ENCODE assay signal across 8 mouse cellular contexts in genomic region chr11:98928186-98928893, GRCm38 (mm10). TPM values are rescaled to one million over a fixed set of nuclear protein-coding genes. Genes with fewer than 3 reads are reported as not detected.
DNase-seq lines count a peak whose midpoint lies in the region; ATAC-seq and TF ChIP-seq lines count a peak whose summit lies in the region.

No protein-coding gene starts in this region.

- no peak for TF ChIP-seq CTCF in intestine, postnatal 0 days (IDR thresholded peaks at IDR 0.05; ENCODE audit: low read depth)

- peak overlapping the region; percentile 53 for H3K4me3 ChIP-seq in liver, embryonic 11.5 days (ENCODE audit: low read depth, low read length)
- peak overlapping the region; percentile 70 for H3K4me3 ChIP-seq in embryonic facial prominence, embryonic 10.5 days
- H3K4me3 ChIP-seq in intestine, postnatal 0 days (ENCODE audit: low read depth, low read length), result peak overlapping the region; percentile 51
- peak overlapping the region; percentile 62 for H3K4me3 ChIP-seq in midbrain, embryonic 14.5 days (replicated peaks; ENCODE audit: low read depth, low read length)

- peak overlapping the region; percentile 72 for H3K4me2 ChIP-seq in liver, embryonic 11.5 days
- peak overlapping the region; percentile 83 for H3K4me2 ChIP-seq in intestine, postnatal 0 days (replicated peaks; ENCODE audit: low read depth)
- peak overlapping the region; percentile 66 for H3K4me2 ChIP-seq in midbrain, embryonic 14.5 days (ENCODE audit: low read length)

- no peaks in the 10 kb centered on the region for H3K9me3 ChIP-seq in liver, embryonic 11.5 days (ENCODE audit: control insufficient read depth, low read length)
- no peaks in the 10 kb centered on the region for H3K9me3 ChIP-seq in embryonic facial prominence, embryonic 10.5 days
- H3K9me3 ChIP-seq in intestine, postnatal 0 days (ENCODE audit: control insufficient read depth), result no peaks in the 10 kb centered on the region
- H3K9me3 ChIP-seq in midbrain, embryonic 14.5 days (ENCODE audit: control insufficient read depth, low read length), result no peaks in the 10 kb centered on the region

- peaks cover 77% of the 10 kb centered on the region for H3K4me1 ChIP-seq in liver, embryonic 11.5 days (replicated peaks; ENCODE audit: control insufficient read depth, insufficient read depth, low read length)
- H3K4me1 ChIP-seq in embryonic facial prominence, embryonic 10.5 days, result peaks cover 100% of the 10 kb centered on the region
- peaks cover 46% of the 10 kb centered on the region for H3K4me1 ChIP-seq in intestine, postnatal 0 days (replicated peaks; ENCODE audit: control insufficient read depth, insufficient read depth, low read length)
- peaks cover 75% of the 10 kb centered on the region for H3K4me1 ChIP-seq in midbrain, embryonic 14.5 days (ENCODE audit: control insufficient read depth, insufficient read depth, low read length)

- no peak for ATAC-seq in liver, embryonic 11.5 days (replicated peaks; ENCODE audit: low FRiP score)
- ATAC-seq in intestine, postnatal 0 days, result no peak
- ATAC-seq in midbrain, embryonic 14.5 days (ENCODE audit: low FRiP score, low TSS enrichment), result no peak

- no peak for DNase-seq in liver, embryonic 11.5 days (ENCODE audit: low spot score)
- no peak for DNase-seq in liver
- DNase-seq in embryonic facial prominence, embryonic 10.5 days (ENCODE audit: low spot score), result no peak
- DNase-seq in midbrain, embryonic 14.5 days, result peak; percentile 13
- DNase-seq in urinary bladder, adult 2 months (ENCODE audit: low spot score), result no peak
- DNase-seq in adrenal gland, adult 8-10 months, result no peak
- DNase-seq in right cerebral cortex, postnatal 25 days, result no peak

- no peak overlapping the region for H3K27ac ChIP-seq in liver, embryonic 11.5 days (ENCODE audit: low read depth, low read length)
- H3K27ac ChIP-seq in embryonic facial prominence, embryonic 10.5 days (replicated peaks), result peak overlapping the region; percentile 88
- no peak overlapping the region for H3K27ac ChIP-seq in intestine, postnatal 0 days (ENCODE audit: low read depth, low read length)
- no peak overlapping the region for H3K27ac ChIP-seq in midbrain, embryonic 14.5 days (replicated peaks; ENCODE audit: low read depth, low read length)

- peak overlapping the region; percentile 47 for H3K9ac ChIP-seq in liver, embryonic 11.5 days (ENCODE audit: low read depth, low read length)
- H3K9ac ChIP-seq in intestine, postnatal 0 days (ENCODE audit: low read depth, low read length), result peak overlapping the region; percentile 50
- H3K9ac ChIP-seq in midbrain, embryonic 14.5 days (replicated peaks; ENCODE audit: low read length), result peak overlapping the region; percentile 82

- peaks cover 18% of the 10 kb centered on the region for H3K27me3 ChIP-seq in liver, embryonic 11.5 days (replicated peaks; ENCODE audit: control insufficient read depth, insufficient read depth, low read length)
- peaks cover 7% of the 10 kb centered on the region for H3K27me3 ChIP-seq in embryonic facial prominence, embryonic 10.5 days (replicated peaks; ENCODE audit: low read depth, poor library complexity, severe bottlenecking)
- no peaks in the 10 kb centered on the region for H3K27me3 ChIP-seq in intestine, postnatal 0 days (replicated peaks; ENCODE audit: control insufficient read depth, insufficient read depth, low read length)
- H3K27me3 ChIP-seq in midbrain, embryonic 14.5 days (ENCODE audit: control insufficient read depth, insufficient read depth, low read length), result no peaks in the 10 kb centered on the region

- no peaks in the 10 kb centered on the region; the same call in 1 of the 2 replicates for H3K36me3 ChIP-seq in liver, embryonic 11.5 days (ENCODE audit: control insufficient read depth, insufficient read depth, low read length)
- peaks cover 6% of the 10 kb centered on the region; the same call in 1 of the 2 replicates for H3K36me3 ChIP-seq in embryonic facial prominence, embryonic 10.5 days (replicated peaks)
- H3K36me3 ChIP-seq in intestine, postnatal 0 days (ENCODE audit: control insufficient read depth, insufficient read depth), result no peaks in the 10 kb centered on the region
- no peaks in the 10 kb centered on the region for H3K36me3 ChIP-seq in midbrain, embryonic 14.5 days (ENCODE audit: control insufficient read depth, insufficient read depth, low read length)

- WGBS in liver, embryonic 11.5 days, result 19% methylated on average over 12 of the region's 12 CpGs
- WGBS in embryonic facial prominence, embryonic 10.5 days, result 6% methylated on average over 12 of the region's 12 CpGs
- 13% methylated on average over 12 of the region's 12 CpGs for WGBS in intestine, postnatal 0 days
- 9% methylated on average over 12 of the region's 12 CpGs for WGBS in midbrain, embryonic 14.5 days

RNA-seq across cellular contexts. Expression of gene Rara, which starts 0.7 kb away (rescaled TPM):
- polyA plus RNA-seq in liver, embryonic 11.5 days (2014; fragmentation: Nextera tagmentation; extraction: Ambion mirVana), result 18.6 and 20.1 TPM in 2 replicates
- polyA plus RNA-seq in embryonic facial prominence, embryonic 10.5 days (2016; fragmentation: Nextera tagmentation; extraction: Ambion mirVana), result 34.0 and 35.6 TPM in 2 replicates
- polyA plus RNA-seq in intestine, postnatal 0 days (2015; fragmentation: Nextera tagmentation; extraction: Ambion mirVana), result 22.2 and 22.4 TPM in 2 replicates
- 8.8 and 11.0 TPM in 2 replicates for polyA plus RNA-seq in midbrain, embryonic 14.5 days (2014; fragmentation: Nextera tagmentation; extraction: Ambion mirVana)
- polyA plus RNA-seq in urinary bladder, adult 2 months (2012; rRNA removed), result 8.5 and 13.7 TPM in 2 replicates
- total RNA-seq in adrenal gland, adult 8-10 months (2022), result 10 to 100 TPM; 21.3 to 36.8 (median 30.8) TPM

RNA-seq across cellular contexts. Expression of gene Cdc6, which starts 20.7 kb away (rescaled TPM):
- 96.3 and 114 TPM in 2 replicates for polyA plus RNA-seq in liver, embryonic 11.5 days (2014; fragmentation: Nextera tagmentation; extraction: Ambion mirVana)
- 65.1 and 69.1 TPM in 2 replicates for polyA plus RNA-seq in embryonic facial prominence, embryonic 10.5 days (2016; fragmentation: Nextera tagmentation; extraction: Ambion mirVana)
- polyA plus RNA-seq in intestine, postnatal 0 days (2015; fragmentation: Nextera tagmentation; extraction: Ambion mirVana), result 4.0 and 4.5 TPM in 2 replicates
- polyA plus RNA-seq in midbrain, embryonic 14.5 days (2014; fragmentation: Nextera tagmentation; extraction: Ambion mirVana), result 2.5 and 5.6 TPM in 2 replicates
- 2.7 and 3.8 TPM in 2 replicates for polyA plus RNA-seq in urinary bladder, adult 2 months (2012; rRNA removed)
- under 1 TPM; 0.20 to 0.95 (median 0.72) TPM for total RNA-seq in adrenal gland, adult 8-10 months (2022)

RNA-seq across cellular contexts. Expression of gene Gjd3, which starts 54.5 kb away (rescaled TPM):
- polyA plus RNA-seq in liver, embryonic 11.5 days (2014; fragmentation: Nextera tagmentation; extraction: Ambion mirVana), result 0.21 and 0.22 TPM in 2 replicates
- polyA plus RNA-seq in embryonic facial prominence, embryonic 10.5 days (2016; fragmentation: Nextera tagmentation; extraction: Ambion mirVana), result 0.25 TPM in 1 of 2 replicates, not detected in the other
- polyA plus RNA-seq in intestine, postnatal 0 days (2015; fragmentation: Nextera tagmentation; extraction: Ambion mirVana), result 0.61 and 0.80 TPM in 2 replicates
- polyA plus RNA-seq in midbrain, embryonic 14.5 days (2014; fragmentation: Nextera tagmentation; extraction: Ambion mirVana), result 0.70 and 2.0 TPM in 2 replicates
- polyA plus RNA-seq in urinary bladder, adult 2 months (2012; rRNA removed), result 0.55 and 0.87 TPM in 2 replicates
- total RNA-seq in adrenal gland, adult 8-10 months (2022), result not detected

Comparison
In these comparisons a context has a peak if more than half of its experiments do, and no peak if none do; other contexts are left out.
1. RNA of gene Cdc6, which starts 20.7 kb away (polyA plus RNA-seq): 96.3 to 114 TPM in liver, embryonic 11.5 days and 65.1 to 69.1 TPM in embryonic facial prominence, embryonic 10.5 days; 2.5 to 5.6 TPM in midbrain, embryonic 14.5 days, 4.0 to 4.5 TPM in intestine, postnatal 0 days and 2.7 to 3.8 TPM in urinary bladder, adult 2 months; every median in the first group is over 10 times any median in the second.
2. Peak in every context shown above with its lines, with median percentiles within 50 percentile points of each other: H3K4me2 ChIP-seq, H3K4me3 ChIP-seq and H3K9ac ChIP-seq.